Mouse (Mus musculus) gastrocnemius, postnatal 4 days (tissue): ENCODE data around the gene Emc9. TPM values are rescaled to one million over a fixed set of nuclear protein-coding genes. Genes with fewer than 3 reads are reported as not detected.
A peak's percentile ranks its signal among the peaks of the same experiment; 100 is the strongest.

ENCODE experiments used
- DNase-seq, 2 experiments: peaks; one replicate each; pipeline ENCODE4 v3.0.0; 2021 to 2022; ENCODE audit warnings: low spot score in 2 of 2, mixed read lengths in 2 of 2
- total RNA-seq, 2 experiments: library from RNA; stranded (reverse); gene quantifications; 2 replicates each; pipeline ENCODE4 v1.2.3; 2021

Emc9 gene
- total RNA-seq, 2 experiments from 2014 or later, result 49.1 to 53.6 TPM

DNA sequence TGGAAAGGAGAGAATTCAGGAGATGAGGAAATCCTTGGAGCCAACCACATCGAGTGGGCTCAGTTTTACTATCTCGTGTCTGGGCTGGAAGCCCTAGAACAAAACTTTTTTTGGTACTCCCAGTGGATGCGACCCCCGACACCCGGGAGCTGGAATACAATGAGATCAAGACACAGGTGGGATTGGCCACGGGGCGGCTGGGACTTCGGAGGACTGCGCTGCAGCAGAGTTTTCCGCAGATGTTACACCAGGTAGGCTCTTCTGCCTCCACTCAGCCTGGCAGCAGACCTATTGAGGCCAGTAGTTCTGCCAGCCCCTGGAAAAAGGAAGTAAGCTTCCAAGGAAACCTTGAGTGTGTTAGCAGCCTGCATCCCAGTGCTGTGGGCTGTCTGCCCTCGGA lies 21.9 kb downstream of the Emc9 start:
- DNase-seq, result no peak

DNA sequence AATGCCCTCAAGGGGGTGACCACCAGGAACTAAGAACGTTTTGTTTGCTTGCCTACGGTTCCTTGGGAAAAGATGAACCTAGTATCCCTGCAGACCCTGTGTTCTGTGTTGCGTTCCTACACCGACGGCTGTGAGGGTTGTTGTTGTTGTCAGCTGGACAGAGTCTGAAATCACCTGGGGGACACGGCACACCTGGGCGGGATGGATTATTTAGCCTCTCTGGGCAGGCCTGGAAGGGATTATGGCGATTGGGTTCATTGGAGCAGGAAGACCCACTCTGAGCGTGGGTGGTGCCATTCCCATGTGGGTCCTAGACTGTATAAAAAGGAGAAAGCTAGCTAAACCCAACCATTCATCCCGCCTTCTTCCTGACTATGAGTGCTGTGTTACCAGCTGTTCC lies 23.2 kb downstream of the Emc9 start:
- no peak for DNase-seq

DNA sequence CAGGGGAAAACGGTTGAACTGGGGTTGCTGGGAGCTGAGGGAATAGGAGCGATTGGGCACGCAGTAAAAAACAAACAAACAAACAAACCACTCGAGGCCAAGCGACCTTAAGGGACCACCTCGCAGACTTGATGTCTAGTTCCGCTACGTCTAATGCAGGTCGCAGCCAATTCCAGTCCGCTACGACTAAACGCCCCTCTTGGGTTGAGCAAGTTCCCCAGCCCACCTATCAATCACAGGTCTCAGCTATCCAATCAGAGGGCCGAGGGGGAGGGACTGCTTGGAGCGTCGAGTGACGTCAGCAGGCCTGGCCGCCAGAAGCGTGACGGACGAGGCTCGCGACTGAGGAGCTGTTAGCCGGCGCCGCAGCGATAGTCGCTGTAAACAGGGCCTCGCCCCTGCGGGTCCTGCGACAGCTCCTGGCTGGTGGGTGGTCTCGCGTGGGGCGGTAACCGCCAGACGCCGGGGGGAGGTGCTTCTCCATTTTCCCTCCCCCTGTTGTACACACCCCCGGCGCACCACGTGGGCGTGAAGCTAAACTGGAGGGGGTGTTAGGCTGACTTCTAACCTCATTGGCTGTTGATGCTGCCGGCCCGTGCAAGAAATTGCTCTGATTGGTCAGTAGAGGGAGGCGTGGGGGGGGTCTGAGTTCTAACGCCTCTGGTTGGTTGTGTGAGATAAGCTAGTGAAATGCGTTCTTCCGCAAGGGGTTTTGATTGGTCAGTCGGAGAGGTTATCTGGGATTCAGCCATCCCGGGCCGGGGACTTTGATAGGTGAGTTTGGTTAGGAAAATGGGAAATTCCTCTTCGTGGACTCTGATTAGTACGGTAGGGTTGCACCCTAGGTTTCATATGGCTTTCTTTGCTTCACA lies 24.7 kb downstream of the Emc9 start, which contains the start of gene A730061H03Rik:
Gene A730061H03Rik (minus strand): TSS at position 205 of the 872 bp plus-strand sequence.
- DNase-seq, result peak; percentile 91 to 98

DNA sequence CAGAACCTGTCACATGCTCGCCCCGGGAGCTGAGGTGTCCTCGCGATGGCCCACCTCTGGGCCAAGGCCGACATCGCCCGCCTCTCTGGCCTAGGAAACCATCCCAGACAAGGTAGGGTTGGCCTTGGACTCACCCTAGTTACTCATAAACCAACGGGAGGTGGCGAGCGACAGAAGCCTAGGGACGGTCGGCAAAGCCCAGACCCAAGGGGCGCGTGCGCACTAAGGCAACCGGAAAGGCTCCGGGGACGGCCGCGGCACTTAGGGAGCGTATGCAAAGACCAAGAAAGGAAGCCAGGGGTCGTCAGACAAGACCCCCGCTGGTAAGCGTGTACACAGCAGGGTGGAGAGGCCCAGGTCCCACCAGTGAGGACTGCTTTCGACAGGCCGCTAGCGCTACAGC lies 25.3 kb downstream of the Emc9 start, which contains the start of gene Dcaf11:
Gene Dcaf11 (plus strand): TSS at position 208 of the 403 bp plus-strand sequence.
- DNase-seq, result peak; percentile 81 to 89

DNA sequence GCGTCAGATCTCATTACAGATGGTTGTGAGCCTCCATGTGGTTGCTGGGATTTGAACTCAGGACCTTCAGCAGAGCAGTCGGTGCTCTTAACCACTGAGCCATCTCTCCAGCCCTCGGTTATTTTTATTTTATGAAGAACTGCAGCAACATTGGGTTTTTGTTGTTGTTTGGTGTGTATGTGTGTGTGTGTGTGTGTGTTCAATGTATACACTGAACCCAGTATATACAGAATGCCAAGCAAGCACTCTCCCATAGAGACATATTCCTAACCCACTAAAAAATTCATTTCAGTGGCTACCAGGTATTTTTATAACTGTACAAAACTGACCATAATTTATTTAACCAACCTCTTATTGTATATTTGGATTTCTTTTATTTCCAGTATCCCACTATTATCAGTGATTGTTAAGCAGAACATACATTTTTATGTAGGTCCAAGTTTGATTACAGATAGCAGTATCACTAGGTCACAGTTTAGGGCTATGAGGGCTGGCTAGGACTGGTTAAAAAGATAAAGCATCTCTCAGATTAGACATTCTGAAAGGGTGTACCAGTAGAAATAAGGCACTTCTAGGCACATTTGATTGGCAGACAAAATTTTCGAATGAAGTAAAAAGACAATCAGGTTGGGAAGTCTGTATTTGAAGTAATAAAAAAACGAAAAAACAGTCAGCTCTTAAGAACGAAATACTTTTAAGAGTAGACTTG lies 26.2 kb downstream of the Emc9 start:
- DNase-seq, result no peak

DNA sequence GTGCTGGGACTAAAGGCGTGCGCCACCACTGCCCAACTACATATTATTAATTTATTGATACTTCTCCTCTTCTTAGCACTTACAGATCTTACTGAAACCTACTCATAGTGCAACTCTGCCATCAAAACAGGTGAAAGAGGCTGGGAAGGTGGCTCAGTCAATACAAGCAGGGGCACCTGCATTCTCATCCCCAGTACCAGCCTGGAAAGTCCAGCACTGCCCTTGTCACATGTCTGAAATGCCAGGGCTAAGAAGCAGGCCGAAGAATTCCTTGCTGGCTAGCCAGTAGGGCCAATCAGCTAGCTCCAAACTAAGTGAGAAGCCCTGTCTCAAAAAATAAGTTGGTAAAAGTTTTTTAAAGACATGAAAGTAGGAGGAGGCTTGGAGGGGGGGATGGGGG lies 27.5 kb downstream of the Emc9 start:
- no peak for DNase-seq

DNA sequence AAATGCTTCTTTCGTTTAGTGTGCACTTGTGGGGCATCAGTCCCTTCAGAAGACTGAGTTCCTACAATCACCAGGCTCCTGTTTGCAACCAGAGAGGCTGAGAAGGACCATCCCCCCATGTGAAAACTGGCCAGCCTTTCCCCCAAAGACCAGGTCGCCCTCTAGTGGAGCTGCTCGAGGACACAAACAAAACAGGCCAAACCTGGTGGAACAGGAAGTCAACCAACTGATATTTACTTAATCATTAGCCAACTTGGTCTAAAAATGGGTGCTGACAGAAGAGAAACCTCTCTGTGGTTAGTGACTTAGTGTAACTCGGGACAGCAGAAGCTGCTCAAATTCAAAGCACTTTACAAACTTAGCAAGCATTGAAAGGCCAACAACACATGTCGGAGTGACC lies 28.1 kb downstream of the Emc9 start:
- peak in 1 of 2 experiments; percentile 75 for DNase-seq

DNA sequence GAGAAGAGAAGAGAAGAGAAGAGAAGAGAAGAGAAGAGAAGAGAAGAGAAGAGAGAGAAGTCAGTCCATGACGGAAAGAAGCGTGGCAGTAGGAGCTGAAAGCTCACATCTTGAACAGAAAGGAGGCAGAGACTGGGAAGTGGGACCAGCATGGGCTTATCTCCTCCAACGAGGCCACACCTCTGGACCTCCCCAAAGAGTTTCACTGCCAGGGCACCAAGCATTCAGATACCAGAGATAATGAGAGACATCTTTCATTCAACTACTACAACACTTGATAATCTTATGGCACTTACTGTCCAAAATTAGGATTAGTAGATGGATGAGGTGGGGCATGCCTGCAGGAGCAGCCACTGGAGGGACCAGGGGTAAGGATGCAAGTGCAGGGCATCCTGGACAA lies 29.3 kb downstream of the Emc9 start:
- no peak for DNase-seq

DNA sequence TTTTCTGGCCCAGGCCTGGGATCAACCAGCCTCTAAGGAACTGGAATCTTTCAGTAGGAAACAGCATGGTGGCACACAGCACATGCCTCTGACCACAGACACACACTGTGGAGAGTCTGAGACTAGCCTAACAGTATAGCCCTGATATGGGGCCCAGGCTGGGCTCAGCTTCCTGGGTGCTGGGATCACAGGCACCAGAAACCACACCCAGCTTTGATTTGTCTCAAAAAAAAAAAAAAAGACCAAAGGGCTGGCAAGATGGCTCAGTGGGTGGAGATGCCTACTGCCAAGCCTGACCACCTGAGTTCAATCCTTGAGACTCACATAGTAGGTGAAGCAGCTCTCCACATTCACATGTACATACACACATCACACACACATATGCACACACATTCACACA lies 30.5 kb downstream of the Emc9 start:
- DNase-seq, result no peak

DNA sequence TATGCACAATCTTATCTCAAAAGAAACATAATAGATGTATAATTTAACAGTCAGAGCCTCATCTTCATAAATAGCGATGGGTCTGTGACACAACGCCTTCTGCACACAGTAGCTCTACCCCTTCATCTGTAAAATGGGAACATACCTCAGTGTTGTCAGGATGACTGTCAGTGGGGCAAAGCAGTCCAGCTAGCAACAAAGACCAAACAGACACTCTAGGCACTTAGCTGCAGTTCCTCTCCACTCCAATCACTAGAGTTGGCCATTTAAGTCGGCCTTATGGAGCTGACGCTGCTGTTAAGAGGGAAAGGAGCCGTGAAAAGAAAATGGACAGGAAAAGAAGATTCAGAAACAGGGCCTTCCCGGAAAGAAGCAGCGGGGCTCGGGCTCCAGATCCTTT lies 33.3 kb downstream of the Emc9 start:
- no peak for DNase-seq

DNA sequence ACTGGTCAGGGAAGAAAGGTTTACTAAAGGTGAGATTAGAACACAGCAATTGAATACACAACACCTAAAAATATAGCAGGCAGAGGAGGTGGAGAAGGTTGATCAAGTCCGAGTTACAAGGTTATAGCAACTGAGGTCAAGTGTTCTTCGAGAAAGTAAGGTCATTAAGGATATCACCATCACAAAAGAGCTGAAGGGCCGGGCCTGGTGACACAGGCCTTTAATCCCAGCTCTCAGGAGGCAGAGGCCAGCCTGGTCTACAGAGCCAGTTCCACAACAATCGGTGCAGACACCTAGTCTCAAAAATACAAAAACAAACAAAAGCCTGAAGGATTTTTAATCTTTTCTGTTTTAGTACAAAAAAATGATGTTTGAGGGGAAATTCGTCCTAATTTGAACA lies 33.8 kb downstream of the Emc9 start:
- DNase-seq, result no peak

DNA sequence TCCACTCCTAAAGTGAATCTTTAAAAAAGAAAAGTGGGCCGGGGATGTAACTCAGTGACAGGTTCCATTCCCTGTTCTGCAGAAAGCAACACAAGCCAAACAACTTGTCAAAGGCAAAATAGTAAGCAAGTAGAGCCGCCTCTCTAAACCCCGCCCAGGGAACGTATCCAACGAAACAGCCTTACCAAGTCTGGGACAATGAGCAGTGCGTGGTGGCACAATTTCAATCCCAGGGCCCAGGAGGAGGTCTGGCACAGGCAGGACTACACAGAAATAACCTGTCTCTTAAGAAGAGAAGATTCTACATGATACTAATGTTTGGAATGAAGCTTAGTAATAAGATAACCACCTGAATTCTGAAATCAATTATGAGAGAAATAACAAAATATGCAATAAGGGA lies 34.9 kb downstream of the Emc9 start:
- DNase-seq, result no peak

DNA sequence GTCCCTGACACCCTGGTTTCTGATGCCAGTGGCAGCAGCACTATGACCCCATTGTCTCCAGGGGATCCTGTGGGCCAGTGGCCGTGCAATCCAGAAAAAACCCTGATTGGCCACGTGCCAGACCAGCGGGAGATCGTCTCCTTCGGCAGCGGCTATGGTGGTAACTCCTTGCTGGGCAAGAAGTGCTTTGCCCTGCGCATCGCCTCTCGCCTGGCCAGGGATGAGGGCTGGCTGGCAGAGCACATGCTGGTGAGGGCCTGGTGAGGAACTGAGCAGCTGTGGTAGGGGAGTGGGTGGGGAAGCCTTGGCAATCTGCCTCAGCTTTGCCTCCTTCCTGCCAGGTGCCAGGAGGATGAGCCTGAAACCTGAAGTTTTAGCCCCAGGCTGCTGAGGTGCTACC lies 40.8 kb downstream of the Emc9 start:
- DNase-seq, result no peak

DNA sequence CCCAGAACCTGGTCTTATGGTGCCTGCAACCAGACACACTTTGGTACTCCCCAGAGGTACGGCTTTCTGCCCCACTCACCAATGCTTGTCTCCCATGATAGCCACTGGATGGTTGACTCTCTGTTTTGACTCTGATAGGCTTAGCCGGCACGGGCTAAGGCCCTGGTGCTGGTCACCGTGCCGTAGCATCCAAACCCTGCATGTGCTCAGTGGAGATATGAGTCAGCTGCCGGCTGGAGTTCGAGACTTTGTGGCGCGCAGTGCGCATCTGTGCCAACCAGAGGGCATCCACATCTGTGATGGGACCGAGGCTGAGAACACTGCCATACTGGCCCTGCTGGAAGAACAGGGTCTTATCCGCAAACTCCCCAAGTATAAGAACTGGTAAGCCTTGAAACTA lies 42.8 kb downstream of the Emc9 start:
- no peak for DNase-seq

DNA sequence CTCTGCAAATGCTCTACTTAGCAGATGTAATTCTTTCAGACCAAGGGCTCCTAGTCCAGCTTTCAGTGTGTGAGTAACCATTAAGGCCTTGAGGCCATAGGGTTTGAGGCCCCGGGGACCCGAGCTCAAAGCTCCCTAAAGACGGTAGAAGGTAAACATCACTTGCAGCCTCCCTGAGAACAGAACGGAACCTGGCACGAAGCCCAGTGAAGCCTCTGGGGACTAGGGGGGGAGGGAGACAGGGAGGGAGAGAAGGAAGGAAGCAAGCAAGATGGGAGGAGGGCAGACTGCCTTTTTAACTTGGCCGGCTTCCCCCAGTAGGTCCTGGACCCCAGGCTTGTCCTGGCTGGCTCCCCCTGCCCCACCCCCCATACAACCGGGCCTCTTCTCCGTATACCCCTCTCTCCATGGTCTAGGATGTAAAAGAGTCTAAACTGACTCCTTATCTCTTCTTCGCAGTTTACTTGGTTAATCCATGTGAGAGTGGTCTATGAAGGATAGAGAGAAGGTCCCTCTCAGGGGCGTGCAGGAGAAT lies 44.2 kb downstream of the Emc9 start:
- DNase-seq, result peak; percentile 70 to 82

DNA sequence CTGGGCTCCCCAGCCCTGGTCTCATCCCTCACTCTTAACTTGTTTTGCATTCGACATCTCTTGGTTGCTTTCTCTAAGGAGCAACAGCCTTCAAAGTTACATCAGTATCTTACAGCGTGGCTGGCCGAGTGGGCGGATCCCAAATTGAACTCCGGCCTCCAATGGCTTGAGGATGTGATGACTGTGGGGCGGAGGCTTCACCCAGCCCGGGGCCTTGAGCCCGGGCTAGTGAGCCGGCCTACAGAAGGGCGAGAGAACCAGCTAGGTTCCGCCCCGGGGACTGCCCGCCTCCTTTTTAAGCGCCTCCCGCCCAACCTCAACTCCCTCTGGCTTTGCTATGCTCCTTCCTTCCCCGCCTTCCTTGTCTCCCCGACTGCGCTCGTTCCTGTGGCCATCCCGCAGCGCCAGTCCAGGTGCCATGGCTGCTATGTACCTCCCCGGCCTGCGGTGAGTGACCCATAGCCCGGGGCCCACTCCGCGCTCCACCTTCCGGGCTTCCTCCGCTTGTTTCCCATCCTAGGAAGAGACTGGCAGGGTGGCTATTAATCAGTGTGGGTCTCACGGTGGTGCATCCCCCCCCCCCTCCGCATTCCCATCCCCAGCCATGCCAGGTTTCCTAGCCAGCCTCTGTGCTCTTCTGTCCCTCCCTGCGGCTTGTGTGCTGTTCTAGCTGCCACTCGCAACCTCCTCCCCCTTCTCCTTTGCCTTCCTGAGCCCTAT lies 44.9 kb downstream of the Emc9 start, which contains the start of gene Pck2:
Gene Pck2 (plus strand): TSS at position 200 of the 720 bp plus-strand sequence.
- peak; percentile 75 to 85 for DNase-seq

DNA sequence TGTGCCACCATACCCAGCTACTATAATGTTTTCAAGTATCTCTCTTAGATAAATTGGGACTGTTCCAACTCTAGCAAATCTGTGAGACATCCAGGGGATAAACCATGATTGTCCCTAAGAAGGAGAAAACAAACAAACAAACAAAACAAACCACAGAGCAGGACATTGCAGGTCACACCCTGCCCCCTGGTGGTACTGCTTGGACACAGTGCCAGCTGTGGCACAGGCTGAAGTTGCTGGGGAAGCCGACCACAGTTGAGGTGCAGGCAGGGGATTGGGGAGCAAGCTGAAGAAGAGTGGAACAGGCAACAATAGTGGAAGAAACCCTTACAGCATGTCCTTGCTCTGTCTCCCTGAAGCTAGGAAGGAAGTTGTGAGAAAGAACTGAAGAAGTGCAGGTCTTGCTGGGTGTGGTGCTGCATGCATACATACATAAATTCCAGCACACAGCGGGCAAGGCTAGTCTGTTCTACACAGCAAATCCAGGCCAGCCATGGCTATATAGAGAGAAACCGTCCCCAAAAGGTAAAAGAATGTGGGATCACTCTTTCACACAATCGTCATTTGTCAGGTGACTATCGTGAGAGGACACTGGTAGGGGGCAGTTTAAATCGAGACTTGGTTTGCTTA lies 48.9 kb downstream of the Emc9 start:
- no peak for DNase-seq
